Mouse (Mus musculus) limb, embryonic 12.5 days (tissue): Measurements from ENCODE around the gene Procr. TPM values are rescaled to one million over a fixed set of nuclear protein-coding genes. Genes with fewer than 3 reads are reported as not detected.

ENCODE experiments used
- ATAC-seq: fragments of 200-750 bp; cut with Nextera tagmentation; 2 replicates; pipeline ENCODE4 v1.8.0; 2017; ENCODE audit warnings: low read depth, moderate TSS enrichment; ENCODE audit not compliant: insufficient number of reproducible peaks, insufficient read depth, low FRiP score, low TSS enrichment
- H3K27ac ChIP-seq: fragments of 300-500 bp; sonication (generic); 2 replicates; pipeline ENCODE4 v1.5.1; 2016; ENCODE audit warnings: mild to moderate bottlenecking, moderate library complexity
- H3K27me3 ChIP-seq: fragments of 300-500 bp; sonication (generic); 2 replicates; pipeline ENCODE4 v1.6.1; 2016; ENCODE audit warnings: mild to moderate bottlenecking, moderate library complexity
- H3K36me3 ChIP-seq: fragments of 300-500 bp; sonication (generic); 2 replicates; pipeline ENCODE4 v1.6.1; 2016; ENCODE audit warnings: mild to moderate bottlenecking, moderate library complexity
- H3K4me1 ChIP-seq: fragments of 300-500 bp; sonication (generic); replicated peaks from 2 replicates; pipeline ENCODE4 v1.6.1; 2016
- H3K4me2 ChIP-seq: fragments of 300-500 bp; sonication (generic); 2 replicates; pipeline ENCODE4 v1.6.1; 2016; ENCODE audit warnings: mild to moderate bottlenecking, moderate library complexity
- H3K4me3 ChIP-seq: fragments of 300-500 bp; sonication (generic); replicated peaks from 2 replicates; pipeline ENCODE4 v1.5.1; 2016; ENCODE audit warnings: mild to moderate bottlenecking
- H3K9ac ChIP-seq: fragments of 300-500 bp; sonication (generic); replicated peaks from 2 replicates; pipeline ENCODE4 v1.6.1; 2016; ENCODE audit warnings: mild to moderate bottlenecking, moderate library complexity
- H3K9me3 ChIP-seq: fragments of 300-500 bp; sonication (generic); 2 replicates; pipeline ENCODE4 v1.6.1; 2016; ENCODE audit warnings: mild to moderate bottlenecking, moderate library complexity
- WGBS: fragments of 180-500 bp; shearing (Covaris S2); methylation state at CpG from one replicate; pipeline ENCODE4 v1.1.7; 2016; 5-methylcytosine and 5-hydroxymethylcytosine counted together
- polyA plus RNA-seq: library from polyadenylated mRNA; unstranded; fragments of >200 nt; fragmentation: Nextera tagmentation; extraction: Ambion mirVana; gene quantifications from 2 replicates; pipeline ENCODE4 v1.2.1, GENCODE M21; 2016

The Procr gene
- polyA plus RNA-seq, 1 experiment from 2014 or later, result 3.5 TPM

- 3% methylated on average over 1 of the region's 1 CpGs for WGBS
- no peaks in the 10 kb centered on the region for H3K36me3 ChIP-seq
- peaks cover 9% of the 10 kb centered on the region; the same call in 1 of the 2 replicates for H3K4me1 ChIP-seq
- H3K27ac ChIP-seq, result no peak overlapping the region
- ATAC-seq, result no peak
- H3K27me3 ChIP-seq, result peaks cover 24% of the 10 kb centered on the region; the same call in 1 of the 2 replicates
- no peak overlapping the region for H3K9ac ChIP-seq
- H3K9me3 ChIP-seq, result no peaks in the 10 kb centered on the region
- H3K4me3 ChIP-seq, result no peak overlapping the region
- no peak overlapping the region for H3K4me2 ChIP-seq
These were observed 4.8 kb downstream of the Procr start for GRCm38 (mm10) chr2:155755746-155756145.

- H3K36me3 ChIP-seq, result no peaks in the 10 kb centered on the region
- no peak for ATAC-seq
- peaks cover 18% of the 10 kb centered on the region; the same call in 1 of the 2 replicates for H3K27me3 ChIP-seq
- no peak overlapping the region for H3K9ac ChIP-seq
- H3K9me3 ChIP-seq, result no peaks in the 10 kb centered on the region
- no peak overlapping the region for H3K4me3 ChIP-seq
- H3K4me1 ChIP-seq, result no peaks in the 10 kb centered on the region
- WGBS, result 48% methylated on average over 14 of the region's 14 CpGs
- no peak overlapping the region for H3K27ac ChIP-seq
- H3K4me2 ChIP-seq, result no peak overlapping the region
These were observed 6.1 kb downstream of the Procr start for GRCm38 (mm10) chr2:155756855-155757566.

GRCm38 (mm10) chr2:155764679-155765418 is 13.9 kb downstream of the Procr start:
- H3K36me3 ChIP-seq, result no peaks in the 10 kb centered on the region
- no peak overlapping the region for H3K9ac ChIP-seq
- H3K4me1 ChIP-seq, result no peaks in the 10 kb centered on the region
- peaks cover 10% of the 10 kb centered on the region; the same call in 1 of the 2 replicates for H3K27me3 ChIP-seq
- no peaks in the 10 kb centered on the region for H3K9me3 ChIP-seq
- no peak overlapping the region for H3K4me3 ChIP-seq
- 55% methylated on average over 13 of the region's 13 CpGs for WGBS
- H3K4me2 ChIP-seq, result no peak overlapping the region
- ATAC-seq, result peak; percentile 37; the same call in 1 of the 2 replicates
- H3K27ac ChIP-seq, result no peak overlapping the region

- 75% methylated on average over 4 of the region's 4 CpGs for WGBS
- no peak for ATAC-seq
- no peak overlapping the region for H3K4me3 ChIP-seq
- no peaks in the 10 kb centered on the region for H3K36me3 ChIP-seq
- no peak overlapping the region for H3K27ac ChIP-seq
- H3K9me3 ChIP-seq, result no peaks in the 10 kb centered on the region
- H3K4me2 ChIP-seq, result no peak overlapping the region
- H3K4me1 ChIP-seq, result peaks cover 7% of the 10 kb centered on the region; the same call in 1 of the 2 replicates
- no peak overlapping the region for H3K9ac ChIP-seq
- peaks cover 73% of the 10 kb centered on the region for H3K27me3 ChIP-seq
These were observed 22.7 kb downstream of the Procr start for GRCm38 (mm10) chr2:155773664-155774063.

GRCm38 (mm10) chr2:155774261-155774926 is 23.5 kb downstream of the Procr start:
- Histone ChIP-seq H3K4me1 (peaks cover 7% of the 10 kb centered on the region; the same call in 1 of the 2 replicates), H3K27me3 (peaks cover 70% of the 10 kb centered on the region), H3K9me3 (no peaks in the 10 kb centered on the region), H3K36me3 (no peaks in the 10 kb centered on the region), H3K4me3 (0 out of 2 replicates have a peak overlapping the region, but pooled peaks have one; percentile 53), H3K9ac (no peak overlapping the region), H3K27ac (no peak overlapping the region), H3K4me2 (peak overlapping the region; percentile 86)
- ATAC-seq, result no peak
- 51% methylated on average over 11 of the region's 11 CpGs for WGBS

- Histone ChIP-seq H3K9ac (no peak within 1 kb of the TSS), H3K27ac (no peak within 1 kb of the TSS), H3K27me3 (peaks cover 74% of the 10 kb centered on the region), H3K36me3 (no peaks in the 10 kb centered on the region), H3K9me3 (no peaks in the 10 kb centered on the region), H3K4me3 (peak within 1 kb of the TSS; percentile 53), H3K4me1 (peaks cover 7% of the 10 kb centered on the region; the same call in 1 of the 2 replicates), H3K4me2 (peak within 1 kb of the TSS; percentile 86)
- 2% methylated on average over 97 of the region's 100 CpGs for WGBS
- no peak for ATAC-seq
These were observed 24.2 kb downstream of the Procr start, which contains the start of gene Mmp24 for GRCm38 (mm10) chr2:155774927-155775684. TSS of gene Mmp24 (plus strand) at chr2:155775342.

GRCm38 (mm10) chr2:155775685-155776263 is 24.9 kb downstream of the Procr start:
- 2% methylated on average over 44 of the region's 44 CpGs for WGBS
- Histone ChIP-seq H3K4me3 (peak overlapping the region; percentile 53), H3K9ac (no peak overlapping the region), H3K4me1 (peaks cover 7% of the 10 kb centered on the region; the same call in 1 of the 2 replicates), H3K27me3 (peaks cover 74% of the 10 kb centered on the region), H3K36me3 (no peaks in the 10 kb centered on the region), H3K9me3 (no peaks in the 10 kb centered on the region), H3K4me2 (peak overlapping the region; percentile 86), H3K27ac (no peak overlapping the region)
- ATAC-seq, result peak; percentile 52; the same call in 1 of the 2 replicates

- Histone ChIP-seq H3K4me3 (no peak overlapping the region), H3K27me3 (peaks cover 70% of the 10 kb centered on the region), H3K27ac (no peak overlapping the region), H3K9ac (no peak overlapping the region), H3K36me3 (no peaks in the 10 kb centered on the region), H3K4me1 (peaks cover 7% of the 10 kb centered on the region; the same call in 1 of the 2 replicates), H3K9me3 (no peaks in the 10 kb centered on the region), H3K4me2 (no peak overlapping the region)
- no peak for ATAC-seq
- WGBS, result 67% methylated on average over 10 of the region's 10 CpGs
These were observed 26.1 kb downstream of the Procr start for GRCm38 (mm10) chr2:155776824-155777687.

- Histone ChIP-seq H3K27me3 (peaks cover 64% of the 10 kb centered on the region), H3K9ac (no peak overlapping the region), H3K4me1 (peaks cover 7% of the 10 kb centered on the region; the same call in 1 of the 2 replicates), H3K27ac (no peak overlapping the region), H3K4me2 (no peak overlapping the region), H3K9me3 (no peaks in the 10 kb centered on the region), H3K36me3 (no peaks in the 10 kb centered on the region), H3K4me3 (no peak overlapping the region)
- 84% methylated on average over 4 of the region's 4 CpGs for WGBS
- ATAC-seq, result no peak
These were observed 26.7 kb downstream of the Procr start for GRCm38 (mm10) chr2:155777688-155777985.

GRCm38 (mm10) chr2:155778004-155778403 is 27.1 kb downstream of the Procr start:
- H3K4me2 ChIP-seq, result no peak overlapping the region
- H3K9me3 ChIP-seq, result no peaks in the 10 kb centered on the region
- H3K9ac ChIP-seq, result no peak overlapping the region
- ATAC-seq, result no peak
- no peak overlapping the region for H3K27ac ChIP-seq
- H3K36me3 ChIP-seq, result no peaks in the 10 kb centered on the region
- peaks cover 7% of the 10 kb centered on the region; the same call in 1 of the 2 replicates for H3K4me1 ChIP-seq
- 78% methylated on average over 6 of the region's 6 CpGs for WGBS
- H3K27me3 ChIP-seq, result peaks cover 60% of the 10 kb centered on the region
- H3K4me3 ChIP-seq, result no peak overlapping the region
